Comparison of ENCODE assay signal across 19 mouse cellular contexts in genomic region chr7:96502321-96502973, GRCm38 (mm10).
DNase-seq lines count a peak whose midpoint lies in the region; ATAC-seq lines count a peak whose summit lies in the region.
"Had no signal": no experiment of that assay in that cellular context is flagged by ENCODE, and none has a peak within 500 bp of the region (broad histone marks: within the 10 kb centered on the region; RNA-seq: fewer than 3 reads in every experiment).

No protein-coding gene starts in this region.

- DNase-seq in forebrain, embryonic 10.5 days (ENCODE audit: extremely low spot score, low spot score), result no peak
- no peak for DNase-seq in kidney, postnatal 14 days
- no peak for DNase-seq in neural tube, embryonic 10.5 days (ENCODE audit: extremely low spot score, low spot score)
- DNase-seq in retina, postnatal 1 day, result peak; percentile 65
- no peak for DNase-seq in cerebellum, adult 11-12 months
- DNase-seq: cerebellum, adult 11 months; cerebellum, postnatal 25 days; gastrocnemius, postnatal 36 days; heart, postnatal 10 days; kidney, postnatal 25 days; layer of hippocampus, adult 9-11 months had no signal

- H3K9ac ChIP-seq in forebrain, embryonic 12.5 days, result no peak overlapping the region
- no peak overlapping the region for H3K9ac ChIP-seq in kidney, embryonic 15.5 days
- no peak overlapping the region for H3K9ac ChIP-seq in neural tube, embryonic 13.5 days
- H3K9ac ChIP-seq: limb, embryonic 13.5 days; liver, embryonic 15.5 days had no signal

- H3K36me3 ChIP-seq in forebrain, embryonic 12.5 days (replicated peaks), result no peaks in the 10 kb centered on the region
- no peaks in the 10 kb centered on the region for H3K36me3 ChIP-seq in forebrain, embryonic 10.5 days (replicated peaks)
- no peaks in the 10 kb centered on the region for H3K36me3 ChIP-seq in kidney, embryonic 15.5 days
- H3K36me3 ChIP-seq in neural tube, embryonic 13.5 days, result no peaks in the 10 kb centered on the region
- H3K36me3 ChIP-seq: heart, embryonic 10.5 days; limb, embryonic 13.5 days; liver, embryonic 15.5 days had no signal

- WGBS in forebrain, embryonic 12.5 days, result 71% methylated on average over 11 of the region's 11 CpGs
- 82% methylated on average over 11 of the region's 11 CpGs for WGBS in forebrain, embryonic 10.5 days
- WGBS in kidney, embryonic 15.5 days, result 31% methylated on average over 11 of the region's 11 CpGs
- 55% methylated on average over 11 of the region's 11 CpGs for WGBS in neural tube, embryonic 13.5 days

- ATAC-seq in forebrain, embryonic 12.5 days (ENCODE audit: low FRiP score), result no peak
- peak; percentile 59 for ATAC-seq in kidney, embryonic 15.5 days (replicated peaks; ENCODE audit: low FRiP score)
- ATAC-seq in neural tube, embryonic 13.5 days (ENCODE audit: low read depth), result peak; percentile 57; the same call in 1 of the 2 replicates

- H3K27ac ChIP-seq in forebrain, embryonic 12.5 days, result 0 out of 2 replicates have a peak overlapping the region, but pooled peaks have one; percentile 36
- H3K27ac ChIP-seq in forebrain, embryonic 10.5 days, result no peak overlapping the region
- H3K27ac ChIP-seq in kidney, embryonic 15.5 days, result peak overlapping the region; percentile 29; the same call in 1 of the 2 replicates
- peak overlapping the region; percentile 61; the same call in 1 of the 2 replicates for H3K27ac ChIP-seq in neural tube, embryonic 13.5 days (replicated peaks)
- H3K27ac ChIP-seq: heart, embryonic 10.5 days; limb, embryonic 13.5 days; liver, embryonic 15.5 days; macrophage had no signal

- peaks cover 7% of the 10 kb centered on the region; the same call in 1 of the 2 replicates for H3K27me3 ChIP-seq in forebrain, embryonic 12.5 days
- peaks cover 5% of the 10 kb centered on the region; the same call in 1 of the 2 replicates for H3K27me3 ChIP-seq in forebrain, embryonic 10.5 days (ENCODE audit: poor library complexity, severe bottlenecking)
- no peaks in the 10 kb centered on the region for H3K27me3 ChIP-seq in kidney, embryonic 15.5 days
- no peaks in the 10 kb centered on the region for H3K27me3 ChIP-seq in neural tube, embryonic 13.5 days
- H3K27me3 ChIP-seq: limb, embryonic 13.5 days; liver, embryonic 15.5 days had no signal

- peaks cover 22% of the 10 kb centered on the region for H3K4me1 ChIP-seq in forebrain, embryonic 12.5 days
- H3K4me1 ChIP-seq in forebrain, embryonic 10.5 days, result peaks cover 23% of the 10 kb centered on the region
- H3K4me1 ChIP-seq in kidney, embryonic 15.5 days, result peaks cover 21% of the 10 kb centered on the region
- peaks cover 17% of the 10 kb centered on the region; the same call in 1 of the 2 replicates for H3K4me1 ChIP-seq in neural tube, embryonic 13.5 days (replicated peaks)
- H3K4me1 ChIP-seq: liver, embryonic 15.5 days had no signal

- no peaks in the 10 kb centered on the region for H3K9me3 ChIP-seq in forebrain, embryonic 12.5 days
- no peaks in the 10 kb centered on the region for H3K9me3 ChIP-seq in forebrain, embryonic 10.5 days
- H3K9me3 ChIP-seq in kidney, embryonic 15.5 days (replicated peaks), result no peaks in the 10 kb centered on the region; the same call in 1 of the 2 replicates
- no peaks in the 10 kb centered on the region for H3K9me3 ChIP-seq in neural tube, embryonic 13.5 days
- H3K9me3 ChIP-seq: heart, embryonic 10.5 days; limb, embryonic 13.5 days; liver, embryonic 15.5 days had no signal

- no peak overlapping the region for H3K4me3 ChIP-seq in forebrain, embryonic 12.5 days (replicated peaks)
- H3K4me3 ChIP-seq in forebrain, embryonic 10.5 days, result no peak overlapping the region
- no peak overlapping the region for H3K4me3 ChIP-seq in kidney, embryonic 15.5 days (replicated peaks)
- no peak overlapping the region for H3K4me3 ChIP-seq in neural tube, embryonic 13.5 days
- H3K4me3 ChIP-seq: erythroblast, embryonic 14.5 days; heart, embryonic 10.5 days; limb, embryonic 13.5 days; liver, embryonic 15.5 days had no signal

- H3K4me2 ChIP-seq in forebrain, embryonic 12.5 days, result no peak overlapping the region
- H3K4me2 ChIP-seq in kidney, embryonic 15.5 days, result no peak overlapping the region
- no peak overlapping the region for H3K4me2 ChIP-seq in neural tube, embryonic 13.5 days
- H3K4me2 ChIP-seq: limb, embryonic 13.5 days; liver, embryonic 15.5 days had no signal
